Comparison of ENCODE assay signal across 9 mouse cellular contexts in the genomic region with DNA sequence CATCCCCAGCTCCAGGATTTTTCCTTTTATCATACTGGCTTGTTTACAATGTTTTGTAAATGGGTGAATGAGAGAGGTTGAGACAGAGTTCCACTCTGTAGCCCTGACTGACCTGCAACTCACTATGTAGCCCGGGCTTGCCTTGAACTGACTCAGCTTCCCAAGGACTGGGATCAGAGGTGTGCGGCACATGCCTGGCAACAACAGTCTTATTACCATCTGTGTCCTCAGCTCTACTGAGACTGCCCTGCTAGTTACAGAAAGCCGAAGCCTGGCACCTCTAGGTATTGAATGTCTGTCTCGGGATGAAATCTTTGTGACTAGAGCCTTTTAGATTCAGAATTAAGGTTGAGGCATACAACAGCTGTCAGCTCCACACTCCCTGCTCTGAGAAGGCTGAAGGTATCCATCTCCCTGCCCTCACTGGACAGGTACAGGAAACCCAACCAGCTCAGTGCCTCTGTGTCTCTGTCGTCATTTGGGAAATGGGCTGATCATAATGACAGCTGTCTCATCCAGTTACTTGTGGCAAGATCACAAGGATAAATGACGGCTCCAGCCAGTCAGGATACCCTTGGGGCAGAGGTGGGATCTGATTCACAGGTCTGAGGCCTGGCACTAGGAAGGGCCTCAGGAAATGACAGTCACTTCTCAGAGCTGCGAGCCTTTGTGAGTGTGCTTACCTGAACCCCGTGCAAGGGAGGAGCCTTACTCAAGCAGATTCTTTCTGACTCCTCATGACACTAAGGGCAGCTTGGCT. TPM values are rescaled to one million over a fixed set of nuclear protein-coding genes. Genes with fewer than 3 reads are reported as not detected.
DNase-seq lines count a peak whose midpoint lies in the region; ATAC-seq and TF ChIP-seq lines count a peak whose summit lies in the region.
"Had no signal": no experiment of that assay in that cellular context is flagged by ENCODE, and none has a peak within 500 bp of the region (broad histone marks: within the 10 kb centered on the region; RNA-seq: fewer than 3 reads in every experiment).

No protein-coding gene starts in this region.

- peak overlapping the region; percentile 81; the same call in 1 of the 2 replicates for H3K4me3 ChIP-seq in heart, postnatal 0 days (ENCODE audit: low read depth, low read length)
- peak overlapping the region; percentile 73; the same call in 1 of the 2 replicates for H3K4me3 ChIP-seq in embryonic facial prominence, embryonic 10.5 days
- 0 out of 2 replicates have a peak overlapping the region, but pooled peaks have one; percentile 70 for H3K4me3 ChIP-seq in intestine, embryonic 16.5 days (ENCODE audit: low read length)

- H3K36me3 ChIP-seq in heart, postnatal 0 days (replicated peaks; ENCODE audit: control insufficient read depth, insufficient read depth, low read length), result no peaks in the 10 kb centered on the region
- peaks cover 1% of the 10 kb centered on the region for H3K36me3 ChIP-seq in embryonic facial prominence, embryonic 10.5 days (replicated peaks)
- H3K36me3 ChIP-seq in intestine, embryonic 16.5 days (ENCODE audit: control insufficient read depth, insufficient read depth, low read length), result no peaks in the 10 kb centered on the region

- TF ChIP-seq EP300 in heart, postnatal 0 days (IDR thresholded peaks at IDR 0.05; ENCODE audit: low read depth), result no peak

- no peak for TF ChIP-seq CTCF in heart, postnatal 0 days (IDR thresholded peaks at IDR 0.05; ENCODE audit: low read depth)

- H3K27me3 ChIP-seq in heart, postnatal 0 days (ENCODE audit: control insufficient read depth, insufficient read depth, low read length), result no peaks in the 10 kb centered on the region
- H3K27me3 ChIP-seq in embryonic facial prominence, embryonic 10.5 days (replicated peaks; ENCODE audit: low read depth, poor library complexity, severe bottlenecking), result peaks cover 21% of the 10 kb centered on the region
- H3K27me3 ChIP-seq in intestine, embryonic 16.5 days (replicated peaks; ENCODE audit: control insufficient read depth, insufficient read depth, low read length), result no peaks in the 10 kb centered on the region

- no peak for ATAC-seq in heart, postnatal 0 days (ENCODE audit: insufficient read depth, low read depth)
- no peak for ATAC-seq in intestine, embryonic 16.5 days

- intact Hi-C loops in heart, postnatal 14 days (cut with DNase I), result no loop called here

- H3K27ac ChIP-seq in heart, postnatal 0 days (ENCODE audit: low read depth), result no peak overlapping the region
- H3K27ac ChIP-seq in embryonic facial prominence, embryonic 10.5 days (replicated peaks), result no peak overlapping the region
- no peak overlapping the region for H3K27ac ChIP-seq in intestine, embryonic 16.5 days (ENCODE audit: low read length)

- peaks cover 39% of the 10 kb centered on the region for H3K4me1 ChIP-seq in heart, postnatal 0 days (ENCODE audit: control insufficient read depth, insufficient read depth)
- H3K4me1 ChIP-seq in embryonic facial prominence, embryonic 10.5 days, result peaks cover 61% of the 10 kb centered on the region
- H3K4me1 ChIP-seq in intestine, embryonic 16.5 days (ENCODE audit: control insufficient read depth, insufficient read depth, low read length), result peaks cover 47% of the 10 kb centered on the region

- H3K9ac ChIP-seq in heart, postnatal 0 days (replicated peaks; ENCODE audit: low read depth, low read length), result no peak overlapping the region
- no peak overlapping the region for H3K9ac ChIP-seq in intestine, embryonic 16.5 days (ENCODE audit: low read depth, low read length)

- H3K9me3 ChIP-seq in heart, postnatal 0 days (replicated peaks; ENCODE audit: control insufficient read depth, low read length), result no peaks in the 10 kb centered on the region
- H3K9me3 ChIP-seq in embryonic facial prominence, embryonic 10.5 days, result no peaks in the 10 kb centered on the region
- no peaks in the 10 kb centered on the region for H3K9me3 ChIP-seq in intestine, embryonic 16.5 days (ENCODE audit: control insufficient read depth, low read length)

- DNase-seq in heart, postnatal 0 days (ENCODE audit: low spot score), result no peak
- DNase-seq in heart, postnatal 14 days, result no peak
- DNase-seq in adrenal gland, adult 2 months, result peak; percentile 84
- DNase-seq in embryonic facial prominence, embryonic 10.5 days (ENCODE audit: low spot score), result no peak
- no peak for DNase-seq in thymus, postnatal 4 days
- no peak for DNase-seq in c-Kit-positive CD71-positive TER-119-positive erythroid progenitor cells, embryonic 14.5 days (ENCODE audit: low spot score)
- DNase-seq in ovary, postnatal 14 days (ENCODE audit: low spot score), result no peak

- H3K4me2 ChIP-seq in heart, postnatal 0 days (ENCODE audit: low read depth, low read length), result peak overlapping the region; percentile 89
- peak overlapping the region; percentile 68 for H3K4me2 ChIP-seq in intestine, embryonic 16.5 days (ENCODE audit: low read depth, low read length)

- 72% methylated on average over 8 of the region's 8 CpGs for WGBS in heart, postnatal 0 days
- 69% methylated on average over 8 of the region's 8 CpGs for WGBS in embryonic facial prominence, embryonic 10.5 days
- 79% methylated on average over 8 of the region's 8 CpGs for WGBS in intestine, embryonic 16.5 days

RNA-seq across cellular contexts. Expression of a gene that starts 4.9 kb away (rescaled TPM):
- 23.5 and 31.1 TPM in 2 replicates for total RNA-seq in heart, postnatal 0 days (2014; rRNA removed; ENCODE audit: low replicate concordance)
- polyA plus RNA-seq in heart, postnatal 0 days (2015; fragmentation: Nextera tagmentation; extraction: Ambion mirVana), result 19.3 and 21.5 TPM in 2 replicates
- 10 to 100 TPM; 43.2 to 55.0 TPM for total RNA-seq in heart, postnatal 14 days (2021)
- total RNA-seq in adrenal gland, adult 2 months (2021), result 100 to 1,000 TPM; 372 to 462 TPM
- 471 and 632 TPM in 2 replicates for polyA plus RNA-seq in adrenal gland, adult 2 months (2012; rRNA removed)
- 7.8 and 11.6 TPM in 2 replicates for polyA plus RNA-seq in embryonic facial prominence, embryonic 10.5 days (2016; fragmentation: Nextera tagmentation; extraction: Ambion mirVana)
- 9.1 and 11.8 TPM in 2 replicates for polyA plus RNA-seq in intestine, embryonic 16.5 days (2015; fragmentation: Nextera tagmentation; extraction: Ambion mirVana)

RNA-seq across cellular contexts. Expression of a gene that starts 19.1 kb away (rescaled TPM):
- total RNA-seq in heart, postnatal 0 days (2014; rRNA removed; ENCODE audit: low replicate concordance), result not detected in 2 replicates
- polyA plus RNA-seq in heart, postnatal 0 days (2015; fragmentation: Nextera tagmentation; extraction: Ambion mirVana), result 0.42 and 1.1 TPM in 2 replicates
- not detected for total RNA-seq in heart, postnatal 14 days (2021)
- total RNA-seq in adrenal gland, adult 2 months (2021), result not detected
- polyA plus RNA-seq in adrenal gland, adult 2 months (2012; rRNA removed), result not detected in 2 replicates
- 0.69 and 0.75 TPM in 2 replicates for polyA plus RNA-seq in embryonic facial prominence, embryonic 10.5 days (2016; fragmentation: Nextera tagmentation; extraction: Ambion mirVana)
- 0.18 and 0.43 TPM in 2 replicates for polyA plus RNA-seq in intestine, embryonic 16.5 days (2015; fragmentation: Nextera tagmentation; extraction: Ambion mirVana)

RNA-seq across cellular contexts. Expression of a gene that starts 24.1 kb away (rescaled TPM):
- total RNA-seq in heart, postnatal 0 days (2014; rRNA removed; ENCODE audit: low replicate concordance), result not detected in 2 replicates
- not detected in 2 replicates for polyA plus RNA-seq in heart, postnatal 0 days (2015; fragmentation: Nextera tagmentation; extraction: Ambion mirVana)
- not detected for total RNA-seq in heart, postnatal 14 days (2021)
- total RNA-seq in adrenal gland, adult 2 months (2021), result not detected
- polyA plus RNA-seq in adrenal gland, adult 2 months (2012; rRNA removed), result 1.8 TPM in 1 of 2 replicates, not detected in the other
- not detected in 2 replicates for polyA plus RNA-seq in embryonic facial prominence, embryonic 10.5 days (2016; fragmentation: Nextera tagmentation; extraction: Ambion mirVana)
- 0.69 and 1.1 TPM in 2 replicates for polyA plus RNA-seq in intestine, embryonic 16.5 days (2015; fragmentation: Nextera tagmentation; extraction: Ambion mirVana)
- total RNA-seq: ES-E14 had no signal

Comparison
In these comparisons a context has a peak if more than half of its experiments do, and no peak if none do; other contexts are left out.
1. RNA of a gene that starts 4.9 kb away (polyA plus RNA-seq): 471 to 632 TPM in adrenal gland, adult 2 months; 19.3 to 21.5 TPM in heart, postnatal 0 days, 9.1 to 11.8 TPM in intestine, embryonic 16.5 days and 7.8 to 11.6 TPM in embryonic facial prominence, embryonic 10.5 days; every median in the first group is over 10 times any median in the second.
2. Peak in every context shown above with its lines, with median percentiles within 50 percentile points of each other: H3K4me3 ChIP-seq.